Mouse (Mus musculus) erythroblast, embryonic 14.5 days (primary cell): Measurements from ENCODE around the gene Fkbp11.

ENCODE experiments used
- GATA1 ChIP-seq: IDR thresholded peaks from 2 replicates; pipeline ENCODE4 v1.6.1; 2012; ENCODE audit warnings: low read length, inconsistent platforms, mixed read lengths
- TAL1 ChIP-seq: IDR thresholded peaks from 3 replicates; pipeline ENCODE4 v1.6.1; 2012; ENCODE audit warnings: low read length, inconsistent platforms, mixed read lengths

DNA sequence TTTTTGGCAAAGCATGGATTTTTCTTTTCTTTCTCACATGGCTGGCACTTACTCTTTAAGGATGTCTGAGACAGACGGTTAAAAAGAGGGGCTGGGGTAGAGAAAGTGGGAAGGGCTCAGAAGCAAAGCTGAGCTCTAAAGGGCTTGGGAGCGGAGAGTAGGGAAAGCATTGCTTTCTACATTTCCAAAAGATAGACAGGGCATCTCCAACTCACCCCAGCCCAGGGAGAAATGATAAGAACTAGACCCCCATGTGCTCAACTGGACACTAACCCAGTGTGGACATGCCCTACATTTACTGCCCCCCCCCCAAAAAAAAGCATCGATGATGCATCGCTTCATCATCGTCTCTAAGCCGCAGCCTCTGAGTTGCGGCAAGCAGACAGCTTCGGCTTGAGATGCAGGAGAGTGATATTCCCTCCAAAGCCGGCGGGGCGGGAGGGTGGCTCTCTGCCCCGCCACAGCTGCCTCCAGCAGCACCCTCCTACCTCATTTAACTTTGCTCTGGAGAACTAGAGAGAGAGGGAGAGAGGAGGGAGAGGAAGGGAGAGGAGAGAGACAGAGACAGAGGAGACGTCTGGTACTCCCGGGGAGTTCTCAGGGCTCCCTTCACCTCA, 52.3 kb downstream of the Fkbp11 start:
- no peak for TF ChIP-seq GATA1
- no peak for TF ChIP-seq TAL1
